Mouse (Mus musculus): ENCODE results near the gene Tns4. TPM values are rescaled to one million over a fixed set of nuclear protein-coding genes. Genes with fewer than 3 reads are reported as not detected.
A peak's percentile ranks its signal among the peaks of the same experiment; 100 is the strongest.

Tns4 gene
- polyA plus RNA-seq, 1 experiment from 2014 or later = 1.5 TPM

DNA sequence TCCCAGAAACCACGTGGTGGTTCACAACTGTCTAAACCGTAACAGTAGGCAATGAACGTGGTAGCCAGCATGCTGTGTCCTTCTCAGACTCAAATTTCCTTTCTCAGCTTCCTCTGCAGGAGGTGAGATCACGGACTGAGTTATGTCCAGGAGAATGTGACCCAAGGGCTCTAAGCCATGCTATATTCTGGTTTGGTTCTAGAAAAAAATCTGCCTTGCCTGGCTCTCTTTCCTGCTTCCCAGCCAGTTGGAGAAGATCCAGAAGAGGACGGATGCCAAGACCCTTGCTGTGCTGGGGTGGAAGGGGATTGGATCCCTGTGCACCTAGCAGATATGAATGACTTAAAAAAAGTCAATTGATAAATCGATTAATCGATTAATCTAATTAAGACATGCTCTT is 10.4 kb upstream of the Tns4 start:
- H3K36me3 ChIP-seq = no peaks in the 10 kb centered on the region
- no peaks in the 10 kb centered on the region for H3K9me3 ChIP-seq
- no peak overlapping the region for H3K4me2 ChIP-seq
- no peak overlapping the region for H3K4me3 ChIP-seq (replicated peaks)
- 75% methylated on average over 7 of the region's 7 CpGs for WGBS
- ATAC-seq (ENCODE audit: insufficient read depth, low FRiP score, low read depth) = no peak
- no peak overlapping the region for H3K27ac ChIP-seq
- no peaks in the 10 kb centered on the region for H3K27me3 ChIP-seq (replicated peaks)
- H3K4me1 ChIP-seq = peaks cover 3% of the 10 kb centered on the region; the same call in 1 of the 2 replicates
- H3K9ac ChIP-seq = no peak overlapping the region

DNA sequence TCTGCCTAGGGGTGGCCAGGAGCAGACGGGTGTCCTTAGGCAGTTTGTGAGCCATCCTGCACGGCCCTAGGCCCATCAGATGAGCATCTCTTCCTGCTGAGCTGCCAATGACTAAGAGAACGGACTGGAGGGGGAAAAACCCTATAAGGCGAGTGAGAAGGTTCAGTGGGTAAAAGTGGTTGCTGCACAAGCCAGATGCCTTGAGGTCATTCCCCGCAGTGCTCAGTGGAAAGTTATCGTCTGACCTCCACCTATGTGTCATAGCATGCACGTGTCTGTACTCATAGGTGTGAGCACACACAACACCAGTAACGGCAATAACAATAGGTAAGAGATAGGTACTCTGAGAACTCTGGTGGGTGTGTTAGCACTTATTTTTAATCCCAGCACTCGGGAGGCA is 9.8 kb upstream of the Tns4 start:
- 88% methylated on average over 9 of the region's 9 CpGs for WGBS
- no peak overlapping the region for H3K9ac ChIP-seq
- H3K27me3 ChIP-seq (replicated peaks) = no peaks in the 10 kb centered on the region
- peaks cover 3% of the 10 kb centered on the region; the same call in 1 of the 2 replicates for H3K4me1 ChIP-seq
- no peaks in the 10 kb centered on the region for H3K9me3 ChIP-seq
- no peak for ATAC-seq (ENCODE audit: insufficient read depth, low FRiP score, low read depth)
- H3K4me2 ChIP-seq = no peak overlapping the region
- no peak overlapping the region for H3K4me3 ChIP-seq (replicated peaks)
- no peak overlapping the region for H3K27ac ChIP-seq
- no peaks in the 10 kb centered on the region for H3K36me3 ChIP-seq

DNA sequence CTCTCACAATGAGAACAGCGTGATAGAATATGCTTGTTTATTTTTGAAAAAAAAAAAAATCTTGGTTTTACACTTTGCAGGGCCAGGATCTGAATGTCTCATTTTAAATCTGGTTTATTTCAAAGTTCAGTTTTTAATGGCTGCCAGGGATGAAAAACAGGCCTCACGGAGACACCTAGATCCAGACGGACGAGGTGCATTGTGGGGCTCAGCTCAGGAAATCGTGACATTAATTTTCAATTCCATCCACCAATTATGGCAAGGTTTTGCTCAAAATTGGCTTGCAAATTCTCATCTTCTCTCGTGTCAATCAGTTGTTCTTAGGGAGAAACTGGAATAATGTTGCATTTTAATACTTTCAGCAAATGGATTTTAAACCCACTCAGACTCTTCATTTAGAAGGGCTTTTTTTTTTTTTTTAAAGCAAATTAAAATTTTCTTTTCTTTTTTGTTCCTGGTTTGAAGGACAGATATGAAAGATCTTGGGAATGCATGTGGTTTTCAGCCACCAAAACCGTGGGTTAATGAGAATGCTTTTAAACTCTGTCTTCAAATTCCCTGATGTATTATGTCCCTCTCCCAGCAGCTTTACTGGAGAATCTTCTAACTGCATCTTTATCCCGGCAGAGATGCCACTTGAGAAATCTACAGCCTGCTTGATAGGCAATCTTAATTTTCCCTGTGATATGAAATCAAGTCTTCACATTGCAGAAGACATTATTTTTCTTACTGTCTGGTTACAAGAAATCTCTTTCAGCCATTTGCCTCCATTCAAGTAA is 8.1 kb upstream of the Tns4 start:
- ATAC-seq (ENCODE audit: insufficient read depth, low FRiP score, low read depth) = no peak

DNA sequence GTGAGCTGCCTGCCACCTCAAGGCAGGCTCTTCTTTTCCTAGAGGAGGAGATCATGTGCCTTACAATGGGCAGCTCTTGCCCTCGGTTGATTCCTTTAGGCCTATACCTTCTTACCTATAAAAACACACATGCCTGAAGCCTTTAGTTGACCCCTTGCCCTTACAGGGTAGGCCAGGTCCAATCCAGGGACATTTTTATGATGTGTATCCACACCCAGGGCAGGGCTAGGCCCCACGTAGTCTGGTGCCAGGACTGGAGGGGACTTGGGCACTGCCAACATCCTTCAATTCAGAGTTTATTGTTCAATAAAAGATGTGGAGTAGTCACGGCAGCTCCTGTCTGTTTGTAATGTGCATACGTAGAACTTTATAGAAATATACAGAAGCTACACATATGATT is 7.3 kb upstream of the Tns4 start:
- no peak overlapping the region for H3K27ac ChIP-seq
- H3K9me3 ChIP-seq = no peaks in the 10 kb centered on the region
- no peaks in the 10 kb centered on the region for H3K27me3 ChIP-seq (replicated peaks)
- H3K4me1 ChIP-seq = peaks cover 3% of the 10 kb centered on the region; the same call in 1 of the 2 replicates
- H3K4me3 ChIP-seq (replicated peaks) = no peak overlapping the region
- H3K9ac ChIP-seq = no peak overlapping the region
- H3K4me2 ChIP-seq = no peak overlapping the region
- no peaks in the 10 kb centered on the region for H3K36me3 ChIP-seq
- no peak for ATAC-seq (ENCODE audit: insufficient read depth, low FRiP score, low read depth)
- WGBS = 74% methylated on average over 4 of the region's 4 CpGs

More for the DNA sequence above, 8.1 kb upstream of the Tns4 start:
- Histone ChIP-seq H3K4me3 (replicated peaks) (no peak overlapping the region), H3K4me1 (peaks cover 3% of the 10 kb centered on the region; the same call in 1 of the 2 replicates), H3K27ac (no peak overlapping the region), H3K36me3 (no peaks in the 10 kb centered on the region), H3K4me2 (no peak overlapping the region), H3K9me3 (no peaks in the 10 kb centered on the region), H3K9ac (no peak overlapping the region), H3K27me3 (replicated peaks) (no peaks in the 10 kb centered on the region)
- 59% methylated on average over 8 of the region's 8 CpGs for WGBS

DNA sequence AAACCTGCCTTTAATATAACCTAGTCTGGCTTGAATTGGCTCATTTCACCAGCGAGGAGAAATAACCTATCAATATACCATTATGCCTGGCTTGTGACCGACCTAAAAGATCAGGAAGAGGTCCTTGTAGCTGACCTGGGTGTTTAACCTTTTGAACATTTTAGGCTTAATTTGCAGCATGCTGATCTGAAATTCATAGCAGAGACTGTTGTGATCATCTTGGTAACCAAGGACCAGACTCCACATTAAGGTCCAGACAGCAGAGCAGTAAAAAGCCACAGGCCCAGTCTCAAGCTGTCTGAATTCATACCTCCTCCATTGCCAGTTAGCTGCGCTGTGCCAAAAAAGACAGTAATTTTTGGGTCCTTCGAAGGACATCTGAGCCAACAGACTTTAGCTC is 6.7 kb upstream of the Tns4 start:
- no peaks in the 10 kb centered on the region for H3K9me3 ChIP-seq
- H3K4me3 ChIP-seq (replicated peaks) = no peak overlapping the region
- no peak for ATAC-seq (ENCODE audit: insufficient read depth, low FRiP score, low read depth)
- 83% methylated on average over 4 of the region's 4 CpGs for WGBS
- peaks cover 3% of the 10 kb centered on the region; the same call in 1 of the 2 replicates for H3K4me1 ChIP-seq
- no peak overlapping the region for H3K27ac ChIP-seq
- no peaks in the 10 kb centered on the region for H3K27me3 ChIP-seq (replicated peaks)
- no peak overlapping the region for H3K4me2 ChIP-seq
- H3K36me3 ChIP-seq = no peaks in the 10 kb centered on the region
- H3K9ac ChIP-seq = no peak overlapping the region

DNA sequence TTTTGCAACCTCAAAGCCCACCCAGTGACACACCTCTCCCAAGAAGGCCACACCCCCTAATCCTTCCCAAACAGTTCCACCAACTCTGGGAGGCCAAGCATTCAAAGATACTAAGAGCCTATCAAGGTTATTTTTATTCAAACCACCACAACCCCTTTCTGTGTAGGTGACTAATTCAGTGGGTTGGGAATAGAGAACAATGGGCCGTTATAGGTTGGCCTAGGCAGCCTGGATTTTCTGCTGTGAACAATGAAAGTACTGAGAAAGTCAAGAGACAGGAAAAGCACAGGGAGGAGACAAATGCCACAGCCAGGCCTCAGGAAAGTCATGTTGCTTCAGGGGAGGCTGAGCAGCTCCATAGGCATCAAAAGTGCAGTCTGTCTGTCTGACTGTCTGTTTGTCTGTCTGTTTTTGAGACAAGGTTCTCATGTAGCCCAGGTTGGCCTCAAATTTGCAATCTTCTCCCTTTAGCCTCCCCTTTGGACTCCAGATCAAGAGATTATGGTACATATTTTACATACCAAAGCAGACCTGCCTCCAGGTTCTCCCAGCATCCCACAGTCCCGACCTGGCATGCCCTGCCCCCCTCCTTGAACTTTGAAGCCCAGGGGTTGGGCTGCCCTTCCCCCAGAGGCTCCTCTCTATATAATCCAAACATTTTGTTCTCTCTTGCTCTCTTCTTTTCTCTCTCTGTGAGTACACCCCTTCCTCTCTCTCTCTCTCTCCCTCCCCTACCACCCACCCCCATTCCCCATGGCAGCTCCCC is 6.0 kb upstream of the Tns4 start:
- Histone ChIP-seq H3K36me3 (no peaks in the 10 kb centered on the region), H3K9me3 (no peaks in the 10 kb centered on the region), H3K4me3 (replicated peaks) (no peak overlapping the region), H3K27me3 (replicated peaks) (no peaks in the 10 kb centered on the region), H3K4me1 (peaks cover 3% of the 10 kb centered on the region; the same call in 1 of the 2 replicates), H3K27ac (no peak overlapping the region), H3K9ac (no peak overlapping the region), H3K4me2 (no peak overlapping the region)
- WGBS = 47% methylated on average over 2 of the region's 2 CpGs
- ATAC-seq (ENCODE audit: insufficient read depth, low FRiP score, low read depth) = no peak

DNA sequence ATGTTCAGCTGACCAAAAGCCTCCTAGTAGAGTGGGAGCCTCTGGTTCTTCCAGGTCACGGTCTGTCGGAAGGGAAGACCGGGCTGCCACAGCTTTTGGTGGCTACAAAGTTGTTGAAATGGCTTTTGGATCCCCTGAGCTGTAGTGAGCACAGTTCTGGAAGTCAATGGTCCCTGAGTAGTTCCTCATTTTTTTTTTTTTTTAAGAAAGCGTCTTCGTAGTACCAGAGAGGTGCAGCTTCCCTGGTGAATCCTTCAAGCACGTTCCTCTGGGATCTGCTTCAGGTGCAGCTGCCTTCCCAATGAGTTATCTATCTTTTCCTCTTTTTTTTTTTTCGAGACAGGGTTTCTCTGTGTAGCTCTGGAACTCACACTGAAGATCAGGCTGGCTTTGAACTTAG is 4.6 kb upstream of the Tns4 start:
- ATAC-seq (ENCODE audit: insufficient read depth, low FRiP score, low read depth) = no peak
- 0 out of 2 replicates have a peak, but pooled peaks cover 7% of the 10 kb centered on the region for H3K4me1 ChIP-seq
- H3K4me2 ChIP-seq = no peak overlapping the region
- no peak overlapping the region for H3K27ac ChIP-seq
- no peaks in the 10 kb centered on the region for H3K9me3 ChIP-seq
- H3K27me3 ChIP-seq (replicated peaks) = no peaks in the 10 kb centered on the region
- no peak overlapping the region for H3K9ac ChIP-seq
- H3K36me3 ChIP-seq = no peaks in the 10 kb centered on the region
- H3K4me3 ChIP-seq (replicated peaks) = no peak overlapping the region
- 80% methylated on average over 7 of the region's 7 CpGs for WGBS

DNA sequence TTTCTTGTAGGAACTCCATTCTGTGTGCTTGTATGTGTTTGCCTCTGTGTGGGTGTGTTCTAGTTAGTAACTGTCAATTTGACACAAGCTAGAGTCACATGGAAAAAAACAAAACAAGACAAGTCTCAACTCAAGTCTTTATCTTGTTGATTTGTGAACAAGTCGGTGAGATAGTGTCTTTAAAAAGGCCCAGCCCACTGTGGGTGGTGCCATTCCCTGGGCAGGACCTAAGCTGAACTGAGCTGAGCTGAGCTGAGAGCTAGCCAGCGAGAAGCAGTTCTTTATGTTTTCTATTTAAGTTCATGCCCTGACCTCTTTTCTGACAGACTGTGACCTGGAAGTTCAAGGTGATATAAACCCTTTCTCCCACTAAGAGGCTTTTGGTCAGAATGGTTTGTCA is 2.6 kb upstream of the Tns4 start:
- Histone ChIP-seq H3K36me3 (no peaks in the 10 kb centered on the region), H3K9ac (no peak overlapping the region), H3K27ac (no peak overlapping the region), H3K4me1 (0 out of 2 replicates have a peak, but pooled peaks cover 7% of the 10 kb centered on the region), H3K4me2 (no peak overlapping the region), H3K4me3 (replicated peaks) (no peak overlapping the region), H3K27me3 (replicated peaks) (no peaks in the 10 kb centered on the region), H3K9me3 (no peaks in the 10 kb centered on the region)
- no peak for ATAC-seq (ENCODE audit: insufficient read depth, low FRiP score, low read depth)
- 35% methylated on average over 2 of the region's 2 CpGs for WGBS

DNA sequence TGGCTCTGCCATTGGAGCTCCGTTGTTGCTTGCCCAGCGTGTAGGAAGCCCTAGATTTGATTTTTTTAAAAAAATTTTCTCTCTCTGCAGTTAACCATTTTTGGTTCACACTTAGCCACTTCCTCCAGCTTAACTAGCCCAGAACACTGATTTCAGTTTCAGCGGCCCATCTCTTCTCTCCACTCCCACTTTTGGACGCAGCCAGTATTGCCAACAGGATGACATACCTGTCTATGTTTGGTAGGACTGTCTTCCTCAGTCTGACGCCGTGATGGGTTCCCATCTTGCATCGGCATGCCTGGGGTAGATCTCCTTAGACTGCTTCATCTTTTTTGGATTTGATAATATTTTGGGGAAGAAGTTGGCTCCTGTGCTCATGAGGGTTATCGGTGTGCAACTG is 1.3 kb upstream of the Tns4 start:
- Histone ChIP-seq H3K4me1 (0 out of 2 replicates have a peak, but pooled peaks cover 4% of the 10 kb centered on the region), H3K4me2 (no peak overlapping the region), H3K4me3 (replicated peaks) (no peak overlapping the region), H3K27me3 (replicated peaks) (no peaks in the 10 kb centered on the region), H3K9ac (no peak overlapping the region), H3K27ac (no peak overlapping the region), H3K9me3 (no peaks in the 10 kb centered on the region), H3K36me3 (no peaks in the 10 kb centered on the region)
- no peak for ATAC-seq (ENCODE audit: insufficient read depth, low FRiP score, low read depth)
- 89% methylated on average over 8 of the region's 8 CpGs for WGBS

DNA sequence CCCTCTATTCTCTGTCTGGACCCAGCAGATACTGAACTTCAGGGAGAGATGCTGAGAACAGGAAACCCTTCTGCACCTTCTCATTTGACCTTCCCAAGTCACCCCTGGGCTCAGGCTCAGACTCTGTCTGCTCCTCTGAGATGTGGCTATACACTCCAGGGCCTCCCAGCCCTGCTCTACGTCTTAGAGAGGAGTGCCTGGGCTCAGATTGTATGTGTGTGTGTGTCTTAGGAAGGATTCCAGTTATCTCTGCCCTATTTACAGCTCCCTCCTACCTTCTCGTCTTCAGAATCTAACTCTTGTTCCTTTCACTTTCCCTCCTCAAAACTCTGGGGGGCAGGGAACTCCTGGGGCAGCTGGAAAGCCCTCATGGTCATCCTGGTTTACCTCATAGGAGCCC is 620 bp downstream of the Tns4 start:
- Histone ChIP-seq H3K36me3 (no peaks in the 10 kb centered on the region), H3K4me2 (peak overlapping the region; percentile 21), H3K27me3 (replicated peaks) (no peaks in the 10 kb centered on the region), H3K9ac (no peak overlapping the region), H3K4me3 (replicated peaks) (0 out of 2 replicates have a peak overlapping the region, but pooled peaks have one; percentile 11), H3K27ac (no peak overlapping the region), H3K4me1 (0 out of 2 replicates have a peak, but pooled peaks cover 4% of the 10 kb centered on the region), H3K9me3 (no peaks in the 10 kb centered on the region)
- ATAC-seq (ENCODE audit: insufficient read depth, low FRiP score, low read depth) = no peak
- 34% methylated on average over 2 of the region's 2 CpGs for WGBS

DNA sequence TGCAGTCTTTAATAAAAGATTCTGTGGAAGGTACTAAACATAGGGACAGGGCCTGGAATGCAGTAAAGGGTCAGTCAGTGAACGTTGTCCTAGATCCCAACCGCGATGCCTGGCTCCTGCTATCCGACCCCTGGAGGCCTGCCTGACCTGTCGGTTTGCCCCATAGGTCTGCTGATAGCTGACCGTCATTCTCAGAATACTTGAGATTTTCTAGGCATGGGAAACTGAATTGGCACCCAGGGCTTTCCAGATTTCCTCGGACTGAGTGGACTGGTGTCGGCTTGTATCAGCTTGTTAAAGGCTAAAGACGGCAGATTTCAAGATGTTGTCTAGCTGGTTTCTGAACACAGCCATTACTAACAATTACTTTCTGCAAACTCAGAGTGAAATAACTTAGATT is 4.7 kb downstream of the Tns4 start:
- Histone ChIP-seq H3K9ac (no peak overlapping the region), H3K4me1 (peaks cover 6% of the 10 kb centered on the region; the same call in 1 of the 2 replicates), H3K9me3 (no peaks in the 10 kb centered on the region), H3K4me2 (no peak overlapping the region), H3K27me3 (replicated peaks) (no peaks in the 10 kb centered on the region), H3K36me3 (no peaks in the 10 kb centered on the region), H3K4me3 (replicated peaks) (no peak overlapping the region), H3K27ac (no peak overlapping the region)
- no peak for ATAC-seq (ENCODE audit: insufficient read depth, low FRiP score, low read depth)
- 79% methylated on average over 9 of the region's 9 CpGs for WGBS

DNA sequence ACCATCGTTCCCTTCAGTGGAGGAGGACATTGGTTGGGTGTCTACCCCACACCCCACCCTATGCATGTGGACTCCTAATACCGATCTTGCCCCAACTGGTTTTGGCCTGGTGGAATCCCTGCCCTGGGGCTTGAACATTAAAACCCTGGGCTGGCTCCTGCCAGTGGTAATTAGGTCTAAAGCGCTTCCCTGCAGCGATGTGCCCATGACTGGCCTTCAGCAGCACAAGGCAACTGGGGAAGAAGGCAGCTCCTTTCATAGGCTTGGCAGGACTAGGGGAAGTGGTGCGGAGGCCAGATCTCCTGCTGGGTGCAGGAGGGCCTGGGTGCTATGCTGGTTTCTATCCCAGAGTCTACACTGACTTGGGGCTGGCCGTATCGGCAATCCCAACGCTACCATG is 5.6 kb downstream of the Tns4 start:
- Histone ChIP-seq H3K9me3 (no peaks in the 10 kb centered on the region), H3K4me3 (replicated peaks) (no peak overlapping the region), H3K36me3 (no peaks in the 10 kb centered on the region), H3K4me2 (no peak overlapping the region), H3K27me3 (replicated peaks) (no peaks in the 10 kb centered on the region), H3K27ac (0 out of 2 replicates have a peak overlapping the region, but pooled peaks have one; percentile 31), H3K4me1 (peaks cover 5% of the 10 kb centered on the region; the same call in 1 of the 2 replicates), H3K9ac (no peak overlapping the region)
- 90% methylated on average over 8 of the region's 8 CpGs for WGBS
- no peak for ATAC-seq (ENCODE audit: insufficient read depth, low FRiP score, low read depth)

Data from stomach, embryonic 15.5 days (tissue).